Mouse (Mus musculus) cortical plate, adult 2 months (tissue): ENCODE results near the gene Pkd2l1. TPM values are rescaled to one million over a fixed set of nuclear protein-coding genes. Genes with fewer than 3 reads are reported as not detected.
"Not testable (repeated sequence)": the region's sequence is repeated elsewhere in the genome, so short reads cannot be mapped to it uniquely, and the experiment has no call there.

Experiments
- H3K27ac ChIP-seq: fragments of 200-500 bp; 2 replicates; pipeline ENCODE4 v1.5.1; 2012; ENCODE audit warnings: low read length, control low read depth, inconsistent platforms; ENCODE audit not compliant: insufficient read depth
- H3K4me1 ChIP-seq: fragments of 200-500 bp; 2 replicates; pipeline ENCODE4 v1.6.1; 2011; ENCODE audit warnings: low read length; ENCODE audit not compliant: control insufficient read depth, insufficient read depth
- H3K4me3 ChIP-seq: fragments of 200-500 bp; 2 replicates; pipeline ENCODE4 v1.5.1; 2011; ENCODE audit warnings: mild to moderate bottlenecking, low read length, control low read depth; ENCODE audit not compliant: insufficient read depth
- CTCF ChIP-seq: fragments of 200-500 bp; IDR thresholded peaks from 2 replicates; pipeline ENCODE4 v1.5.1; 2011; ENCODE audit warnings: mild to moderate bottlenecking, control low read depth, low read length; ENCODE audit not compliant: insufficient read depth; ENCODE audit errors: extremely low read depth
- POLR2A ChIP-seq: fragments of 200-500 bp; IDR thresholded peaks from 2 replicates; pipeline ENCODE4 v1.6.1; 2011; ENCODE audit warnings: mild to moderate bottlenecking, low read length, control low read depth; ENCODE audit not compliant: insufficient read depth; ENCODE audit errors: extremely low read depth
- polyA plus RNA-seq: library from polyadenylated mRNA; depleted of rRNA; stranded (reverse); fragments of >200 nt; gene quantifications from 2 replicates; pipeline ENCODE4 v1.2.3, GENCODE M21; 2012

The Pkd2l1 gene
- polyA plus RNA-seq, 1 experiment = 1.5 TPM

DNA sequence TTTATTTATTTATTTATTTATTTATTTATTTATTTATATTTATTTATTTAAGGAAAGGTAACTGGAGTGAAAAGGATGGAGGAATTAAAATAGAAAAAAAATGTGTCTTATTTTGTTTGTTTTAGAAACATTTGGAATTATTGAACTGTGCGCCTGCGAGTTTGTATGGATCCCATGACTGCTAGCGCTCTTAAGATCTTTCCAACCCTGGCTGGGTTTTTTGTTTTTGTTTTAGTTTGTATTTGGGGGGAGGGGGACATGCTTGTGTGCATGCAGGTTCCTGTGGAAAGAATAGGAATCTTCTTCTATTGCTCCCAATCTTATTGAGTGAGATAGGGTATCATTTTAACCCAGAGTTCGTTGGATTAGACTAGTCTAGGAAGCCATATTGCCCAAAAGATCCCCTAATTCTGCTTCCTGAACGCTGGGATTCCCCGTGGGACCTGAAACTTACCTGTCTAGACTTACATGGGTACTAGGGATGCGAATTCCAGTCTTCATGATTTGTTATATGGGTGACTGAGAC, 56.2 kb downstream of the Pkd2l1 start:
- H3K27ac ChIP-seq = no peak overlapping the region
- H3K4me3 ChIP-seq = peak overlapping the region; percentile 90; the same call in 1 of the 2 replicates
- no peaks in the 10 kb centered on the region for H3K4me1 ChIP-seq
- TF ChIP-seq CTCF = no peak
- no peak for TF ChIP-seq POLR2A

GRCm38 (mm10) chr19:44135072-44135959, 56.9 kb downstream of the Pkd2l1 start, which contains the start of gene Cwf19l1:
TSS of gene Cwf19l1 (minus strand) at chr19:44135876.
- H3K4me1 ChIP-seq = no peaks in the 10 kb centered on the region
- H3K27ac ChIP-seq = peak within 1 kb of the TSS; percentile 43
- H3K4me3 ChIP-seq = peak within 1 kb of the TSS; percentile 90
- no peak; the same call in 1 of the 2 replicates for TF ChIP-seq POLR2A
- TF ChIP-seq CTCF = no peak

DNA sequence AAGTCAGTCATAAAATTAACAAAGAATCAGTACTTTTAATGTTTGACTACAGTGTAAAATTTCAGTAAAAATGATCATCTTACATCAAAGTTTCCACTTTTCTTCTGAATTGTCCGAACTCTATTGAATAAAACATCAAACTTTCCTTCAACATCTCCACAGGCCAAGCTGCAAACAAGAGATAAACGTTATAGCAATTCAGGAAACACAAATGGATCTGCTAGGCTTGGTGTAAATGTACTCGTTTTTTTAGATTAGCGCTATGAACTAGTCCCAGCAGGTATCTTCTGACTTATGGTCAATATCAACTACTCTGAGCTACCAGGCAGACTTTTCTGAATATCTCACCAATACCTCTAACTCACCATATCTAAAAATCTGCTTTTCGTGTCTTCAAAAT, 59.3 kb downstream of the Pkd2l1 start:
- H3K27ac ChIP-seq = no peak overlapping the region
- TF ChIP-seq POLR2A (no peak), CTCF (no peak)

GRCm38 (mm10) chr19:44128560-44128959, 63.7 kb downstream of the Pkd2l1 start:
- Histone ChIP-seq H3K4me3 (no peak overlapping the region), H3K4me1 (no peaks in the 10 kb centered on the region), H3K27ac (no peak overlapping the region)
- TF ChIP-seq CTCF = no peak
- TF ChIP-seq POLR2A = no peak

More for the DNA sequence above, 59.3 kb downstream of the Pkd2l1 start:
- H3K4me1 ChIP-seq = no peaks in the 10 kb centered on the region
- H3K4me3 ChIP-seq = no peak overlapping the region

DNA sequence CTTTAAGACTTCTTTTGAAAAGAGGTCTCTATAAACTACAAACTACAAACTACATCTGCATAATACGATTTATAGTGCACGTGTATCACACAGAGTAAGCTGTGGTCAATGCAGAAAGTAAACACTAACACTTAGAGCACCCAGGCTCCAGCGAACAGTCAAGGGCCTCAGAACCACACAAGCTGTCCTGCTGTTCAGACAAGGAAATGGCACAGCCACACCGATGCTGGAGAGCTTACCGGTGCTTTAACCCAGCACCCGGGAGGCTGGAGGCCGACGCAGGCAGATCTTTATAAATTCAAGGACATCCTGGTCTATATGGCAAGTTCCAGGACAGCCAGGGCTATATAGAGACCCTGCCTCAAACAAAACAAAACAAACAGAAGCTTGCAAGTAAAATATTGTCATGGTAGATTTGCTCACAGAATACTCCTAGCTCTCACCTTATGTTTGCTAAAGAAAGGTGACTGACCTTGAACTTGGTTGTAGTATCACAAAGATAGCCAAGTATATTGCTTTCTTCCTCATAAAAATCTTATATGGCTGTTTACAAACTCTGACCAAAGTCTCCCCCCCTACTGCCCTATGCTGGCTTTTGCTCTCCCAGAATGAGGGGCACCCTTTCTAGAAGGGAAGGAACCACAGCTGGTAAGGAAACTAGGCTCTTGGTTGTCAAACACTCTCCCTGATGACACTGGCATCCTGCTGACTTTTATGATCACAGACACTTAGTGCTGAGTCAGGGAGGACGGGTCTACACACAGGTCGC, 64.3 kb downstream of the Pkd2l1 start:
- H3K27ac ChIP-seq = no peak overlapping the region
- TF ChIP-seq CTCF = no peak
- TF ChIP-seq POLR2A = no peak
- H3K4me3 ChIP-seq = no peak overlapping the region
- H3K4me1 ChIP-seq = no peaks in the 10 kb centered on the region

DNA sequence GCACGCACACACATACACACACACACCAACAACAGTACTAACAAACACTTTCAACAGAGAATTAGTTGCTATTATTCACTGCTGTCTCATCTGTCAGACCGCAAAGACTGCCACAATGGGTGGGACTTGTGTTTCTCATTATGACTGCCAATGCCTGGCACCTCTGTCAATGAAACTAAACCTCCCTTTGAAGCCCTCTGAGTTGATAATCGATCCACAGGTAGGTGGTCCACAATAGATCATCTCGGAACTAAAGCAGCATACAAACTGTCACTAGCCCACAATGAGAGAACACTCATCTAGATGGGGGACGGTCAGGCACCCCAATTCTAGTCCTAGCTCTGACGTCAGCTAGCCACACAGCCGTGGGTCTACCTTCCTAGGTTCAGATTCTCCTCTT, 71.1 kb downstream of the Pkd2l1 start:
- TF ChIP-seq CTCF (no peak), POLR2A (no peak)
- no peak overlapping the region for H3K27ac ChIP-seq
- no peaks in the 10 kb centered on the region for H3K4me1 ChIP-seq
- H3K4me3 ChIP-seq = no peak overlapping the region

DNA sequence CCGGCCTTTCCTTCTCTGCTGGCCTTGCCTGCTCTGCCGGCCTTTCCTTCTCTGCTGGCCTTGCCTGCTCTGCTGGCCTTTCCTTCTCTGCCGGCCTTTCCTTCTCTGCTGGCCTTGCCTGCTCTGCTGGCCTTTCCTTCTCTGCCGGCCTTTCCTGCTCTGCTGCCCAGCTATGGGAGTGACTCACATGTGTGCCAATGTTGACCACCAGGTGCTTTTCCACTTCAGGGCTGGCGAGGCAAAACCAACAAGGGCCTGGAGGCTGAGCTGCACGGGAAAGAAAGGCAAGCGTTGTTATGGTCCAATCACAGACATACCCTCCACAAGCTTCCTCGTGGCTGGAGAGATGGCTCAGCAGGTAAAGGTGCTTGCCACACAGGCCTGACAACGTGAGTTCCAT, 71.6 kb downstream of the Pkd2l1 start:
- not testable (repeated sequence) for H3K4me1 ChIP-seq, H3K27ac ChIP-seq

DNA sequence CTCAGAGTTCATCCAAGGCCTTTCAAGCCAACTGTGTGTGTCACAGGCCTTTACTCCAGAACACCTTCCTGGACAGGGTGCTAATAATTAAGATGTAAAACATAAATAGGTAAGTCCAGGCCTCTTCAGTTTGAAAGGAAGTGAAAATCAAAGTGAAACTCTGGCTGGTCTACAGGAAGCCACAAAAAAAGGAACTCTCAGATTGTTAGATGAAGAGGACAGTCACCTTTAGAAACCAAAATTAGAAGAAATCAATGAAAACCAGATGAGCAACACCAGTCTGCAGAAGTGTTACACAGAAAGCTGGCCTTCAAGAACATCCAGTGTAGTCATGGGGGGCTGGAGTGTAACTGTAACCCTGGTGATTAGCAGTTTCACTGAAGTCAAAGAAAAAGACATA, 74.4 kb downstream of the Pkd2l1 start:
- no peak overlapping the region for H3K27ac ChIP-seq
- no peak for TF ChIP-seq CTCF
- no peak for TF ChIP-seq POLR2A
- H3K4me1 ChIP-seq = no peaks in the 10 kb centered on the region
- no peak overlapping the region for H3K4me3 ChIP-seq

More for the DNA sequence above, 71.6 kb downstream of the Pkd2l1 start:
- H3K4me3 ChIP-seq = not testable (repeated sequence)

DNA sequence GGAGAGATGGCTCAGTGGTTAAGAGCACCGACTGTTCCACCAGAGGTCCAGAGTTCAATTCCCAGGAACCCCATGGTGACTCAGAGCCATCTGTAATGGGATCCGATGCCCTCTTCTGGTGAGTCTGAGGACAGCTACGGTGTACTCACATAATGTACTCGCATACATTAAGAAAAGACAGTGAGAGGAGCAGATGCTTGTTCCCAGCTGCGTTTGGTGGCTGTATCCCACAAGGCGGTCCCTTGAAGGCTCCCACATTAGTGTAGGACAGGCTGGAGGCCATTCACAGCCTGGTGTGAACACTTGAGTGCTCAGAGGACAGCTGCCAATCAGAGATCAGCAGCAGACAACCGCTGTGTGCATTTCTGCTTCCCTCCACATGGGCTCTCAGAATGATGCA, 80.5 kb downstream of the Pkd2l1 start:
- H3K4me1 ChIP-seq = peaks cover 3% of the 10 kb centered on the region
- H3K4me3 ChIP-seq = no peak overlapping the region
- peak; percentile 35 for TF ChIP-seq CTCF
- TF ChIP-seq POLR2A = no peak
- H3K27ac ChIP-seq = no peak overlapping the region
